Mouse (Mus musculus) embryonic facial prominence, embryonic 11.5 days (tissue): ENCODE data around the gene Nub1. TPM values are rescaled to one million over a fixed set of nuclear protein-coding genes. Genes with fewer than 3 reads are reported as not detected.

ENCODE experiments used
- ATAC-seq: fragments of 200-750 bp; cut with Nextera tagmentation; replicated peaks from 2 replicates; pipeline ENCODE4 v1.8.0; 2017; ENCODE audit warnings: low read depth; ENCODE audit not compliant: insufficient number of reproducible peaks, low FRiP score, low TSS enrichment
- DNase-seq: peaks from one replicate; pipeline ENCODE4 v3.0.0-alpha.2; 2015; ENCODE audit warnings: low spot score
- H3K27ac ChIP-seq: fragments of 300-500 bp; sonication (generic); replicated peaks from 2 replicates; pipeline ENCODE4 v1.5.1; 2014; ENCODE audit warnings: mild to moderate bottlenecking, low read depth, low read length, control low read depth
- H3K27me3 ChIP-seq: fragments of 300-500 bp; sonication (generic); 2 replicates; pipeline ENCODE4 v1.6.1; 2014; ENCODE audit warnings: mild to moderate bottlenecking, low read length, moderate library complexity, mixed read lengths; ENCODE audit not compliant: control insufficient read depth, insufficient read depth
- H3K36me3 ChIP-seq: fragments of 300-500 bp; sonication (generic); replicated peaks from 2 replicates; pipeline ENCODE4 v1.6.1; 2014; ENCODE audit warnings: low read depth, mild to moderate bottlenecking, low read length, moderate library complexity, mixed read lengths; ENCODE audit not compliant: control insufficient read depth, insufficient read depth
- H3K4me1 ChIP-seq: fragments of 300-500 bp; sonication (generic); 2 replicates; pipeline ENCODE4 v1.6.1; 2014; ENCODE audit warnings: low read length, mixed read lengths; ENCODE audit not compliant: control insufficient read depth, insufficient read depth
- H3K4me2 ChIP-seq: fragments of 300-500 bp; sonication (generic); 2 replicates; pipeline ENCODE4 v1.6.1; 2014; ENCODE audit warnings: low read depth, mild to moderate bottlenecking, control low read depth, low read length, moderate library complexity
- H3K4me3 ChIP-seq: fragments of 300-500 bp; sonication (generic); 2 replicates; pipeline ENCODE4 v1.5.1; 2014; ENCODE audit warnings: low read depth, low read length, control low read depth
- H3K9ac ChIP-seq: fragments of 300-500 bp; sonication (generic); replicated peaks from 2 replicates; pipeline ENCODE4 v1.6.1; 2014; ENCODE audit warnings: mild to moderate bottlenecking, control low read depth, low read length
- H3K9me3 ChIP-seq: fragments of 300-500 bp; sonication (generic); replicated peaks from 2 replicates; pipeline ENCODE4 v1.6.1; 2016; ENCODE audit warnings: mild to moderate bottlenecking, low read length, inconsistent platforms, mixed read lengths; ENCODE audit not compliant: control insufficient read depth
- WGBS: fragments of 180-500 bp; shearing (Covaris S2); extraction: QIAGEN DNeasy Blood & Tissue Kit; methylation state at CpG from one replicate; pipeline ENCODE4 v1.1.7; 2014; 5-methylcytosine and 5-hydroxymethylcytosine counted together
- polyA plus RNA-seq: library from polyadenylated mRNA; unstranded; fragments of >200 nt; fragmentation: Nextera tagmentation; extraction: Ambion mirVana; gene quantifications from 2 replicates; pipeline ENCODE4 v1.2.1, GENCODE M21; 2014

Gene Nub1
- polyA plus RNA-seq, 1 experiment from 2014 or later = 38.6 TPM

- Histone ChIP-seq H3K27ac (no peak overlapping the region), H3K36me3 (no peaks in the 10 kb centered on the region), H3K9ac (0 out of 2 replicates have a peak overlapping the region, but pooled peaks have one; percentile 14), H3K4me3 (no peak overlapping the region), H3K4me2 (no peak overlapping the region), H3K9me3 (no peaks in the 10 kb centered on the region), H3K4me1 (no peaks in the 10 kb centered on the region), H3K27me3 (no peaks in the 10 kb centered on the region)
- ATAC-seq (peak; percentile 51; the same call in 1 of the 2 replicates), DNase-seq (peak; percentile 88)
- 28% methylated on average over 25 of the region's 25 CpGs for WGBS
These were observed 33.3 kb upstream of the Nub1 start for GRCm38 (mm10) chr5:24651768-24652752.

GRCm38 (mm10) chr5:24652780-24653179 is 32.6 kb upstream of the Nub1 start:
- no peaks in the 10 kb centered on the region for H3K4me1 ChIP-seq
- H3K9ac ChIP-seq = no peak overlapping the region
- WGBS = 94% methylated on average over 5 of the region's 5 CpGs
- DNase-seq = no peak
- 0 out of 2 replicates have a peak, but pooled peaks have one; percentile 33 for ATAC-seq
- no peak overlapping the region for H3K4me2 ChIP-seq
- H3K4me3 ChIP-seq = no peak overlapping the region
- no peak overlapping the region for H3K27ac ChIP-seq
- H3K9me3 ChIP-seq = no peaks in the 10 kb centered on the region
- no peaks in the 10 kb centered on the region for H3K36me3 ChIP-seq
- H3K27me3 ChIP-seq = no peaks in the 10 kb centered on the region

- Histone ChIP-seq H3K27ac (no peak overlapping the region), H3K4me3 (no peak overlapping the region), H3K27me3 (no peaks in the 10 kb centered on the region), H3K36me3 (no peaks in the 10 kb centered on the region), H3K4me1 (no peaks in the 10 kb centered on the region), H3K9ac (no peak overlapping the region), H3K9me3 (no peaks in the 10 kb centered on the region), H3K4me2 (no peak overlapping the region)
- DNase-seq (no peak), ATAC-seq (no peak)
- 84% methylated on average over 6 of the region's 6 CpGs for WGBS
These were observed 30.8 kb upstream of the Nub1 start for GRCm38 (mm10) chr5:24654491-24654890.

GRCm38 (mm10) chr5:24657113-24657512 is 28.2 kb upstream of the Nub1 start:
- H3K4me2 ChIP-seq = no peak overlapping the region
- H3K9me3 ChIP-seq = no peaks in the 10 kb centered on the region
- no peak overlapping the region for H3K9ac ChIP-seq
- no peak for ATAC-seq
- H3K4me1 ChIP-seq = no peaks in the 10 kb centered on the region
- no peaks in the 10 kb centered on the region for H3K36me3 ChIP-seq
- WGBS = 59% methylated on average over 2 of the region's 2 CpGs
- no peak overlapping the region for H3K27ac ChIP-seq
- DNase-seq = no peak
- no peaks in the 10 kb centered on the region for H3K27me3 ChIP-seq
- no peak overlapping the region for H3K4me3 ChIP-seq

GRCm38 (mm10) chr5:24659708-24660423 is 25.5 kb upstream of the Nub1 start:
- Histone ChIP-seq H3K4me2 (no peak overlapping the region), H3K27ac (no peak overlapping the region), H3K4me3 (no peak overlapping the region), H3K27me3 (no peaks in the 10 kb centered on the region), H3K9ac (no peak overlapping the region), H3K9me3 (no peaks in the 10 kb centered on the region), H3K4me1 (no peaks in the 10 kb centered on the region), H3K36me3 (no peaks in the 10 kb centered on the region)
- ATAC-seq = no peak
- DNase-seq = no peak
- WGBS = 76% methylated on average over 4 of the region's 4 CpGs

GRCm38 (mm10) chr5:24661457-24661856 is 23.9 kb upstream of the Nub1 start:
- no peaks in the 10 kb centered on the region for H3K9me3 ChIP-seq
- DNase-seq (no peak), ATAC-seq (no peak)
- no peak overlapping the region for H3K4me2 ChIP-seq
- no peaks in the 10 kb centered on the region for H3K27me3 ChIP-seq
- no peaks in the 10 kb centered on the region for H3K4me1 ChIP-seq
- no peaks in the 10 kb centered on the region for H3K36me3 ChIP-seq
- no peak overlapping the region for H3K27ac ChIP-seq
- no peak overlapping the region for H3K4me3 ChIP-seq
- H3K9ac ChIP-seq = no peak overlapping the region
- WGBS = 82% methylated on average over 6 of the region's 6 CpGs

- Histone ChIP-seq H3K27me3 (no peaks in the 10 kb centered on the region), H3K4me3 (no peak overlapping the region), H3K9me3 (no peaks in the 10 kb centered on the region), H3K27ac (no peak overlapping the region), H3K36me3 (no peaks in the 10 kb centered on the region), H3K9ac (no peak overlapping the region), H3K4me2 (no peak overlapping the region), H3K4me1 (no peaks in the 10 kb centered on the region)
- 37% methylated on average over 4 of the region's 4 CpGs for WGBS
- peak; percentile 56 for ATAC-seq
- DNase-seq = peak; percentile 81
These were observed 11.1 kb upstream of the Nub1 start for GRCm38 (mm10) chr5:24674238-24674637.

- Histone ChIP-seq H3K36me3 (no peaks in the 10 kb centered on the region), H3K4me1 (no peaks in the 10 kb centered on the region), H3K9me3 (no peaks in the 10 kb centered on the region), H3K4me2 (no peak overlapping the region), H3K4me3 (no peak overlapping the region), H3K9ac (no peak overlapping the region), H3K27me3 (no peaks in the 10 kb centered on the region), H3K27ac (no peak overlapping the region)
- DNase-seq (no peak), ATAC-seq (no peak)
- 50% methylated on average over 1 of the region's 1 CpGs for WGBS
These were observed 3.9 kb upstream of the Nub1 start for GRCm38 (mm10) chr5:24681436-24681835.
